Mouse (Mus musculus) urinary bladder, postnatal 4 days (tissue): ENCODE results near the gene Inpp5e.
"Not testable (repeated sequence)": the region's sequence is repeated elsewhere in the genome, so short reads cannot be mapped to it uniquely, and the experiment has no call there.

Source experiments
- DNase-seq, 2 experiments: peaks; one replicate each; pipeline ENCODE4 v3.0.0; 2021 to 2022; ENCODE audit warnings: low spot score in 2 of 2

The Inpp5e gene

DNA sequence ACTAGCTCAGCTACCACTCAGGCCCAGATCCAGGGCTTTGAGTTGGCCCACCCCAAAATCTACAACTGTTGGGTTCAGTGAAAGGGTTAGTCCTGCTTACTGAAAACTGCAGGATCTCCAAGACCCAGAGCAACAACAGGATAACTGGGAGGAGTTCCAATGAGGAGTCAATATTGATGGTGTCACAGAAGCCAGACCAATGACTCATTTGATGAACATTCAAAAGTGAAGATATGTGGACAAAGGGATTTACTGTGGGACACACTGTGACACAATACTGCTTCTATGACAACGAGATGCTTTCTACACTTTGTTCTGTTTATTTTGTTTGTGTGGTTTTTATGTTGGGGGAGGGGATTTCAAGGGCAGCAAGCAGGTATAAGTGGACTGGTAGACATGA lies 9.1 kb upstream of the Inpp5e start:
- no peak for DNase-seq

DNA sequence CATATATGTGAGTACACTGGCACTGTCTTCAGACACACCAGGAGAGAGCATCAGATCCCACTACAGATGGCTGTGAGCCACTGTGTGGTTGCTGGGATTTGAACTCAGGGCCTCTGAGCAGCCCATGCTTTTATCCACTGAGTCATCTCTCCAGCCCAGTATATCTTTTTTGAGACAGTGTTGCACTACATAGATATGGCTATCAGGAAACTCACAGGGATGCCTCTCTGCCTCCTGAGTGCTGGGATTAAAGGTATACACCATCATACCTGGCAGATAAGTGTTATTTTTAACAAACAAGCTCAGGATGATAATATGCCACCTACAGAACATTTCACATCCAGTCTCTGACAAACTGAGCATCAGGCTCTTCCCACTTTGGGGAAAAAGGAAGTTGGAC lies 8.1 kb upstream of the Inpp5e start:
- no peak for DNase-seq

DNA sequence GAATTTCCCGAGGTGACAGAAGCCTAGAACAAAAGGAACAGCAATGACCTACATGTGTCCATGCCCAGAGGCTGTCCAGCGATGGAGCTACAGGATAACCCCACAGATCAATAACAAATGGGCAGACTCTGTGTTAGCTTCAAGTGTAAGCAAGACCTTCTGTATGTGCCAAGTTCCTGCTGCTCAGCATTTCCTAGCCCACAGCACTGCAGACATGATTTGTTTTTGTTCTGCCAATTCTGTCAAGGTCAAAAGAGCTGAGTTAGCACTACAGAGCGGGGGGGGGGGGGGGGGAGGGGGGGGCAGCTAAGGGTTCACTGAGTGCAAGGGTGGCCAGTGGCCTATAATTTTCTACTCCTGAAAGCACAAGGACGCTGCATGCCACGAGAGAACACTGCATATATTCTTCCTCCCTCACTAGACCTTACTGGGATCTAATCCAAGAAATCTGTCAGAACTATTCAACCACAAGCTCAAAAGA lies 2.0 kb upstream of the Inpp5e start:
- no peak for DNase-seq

DNA sequence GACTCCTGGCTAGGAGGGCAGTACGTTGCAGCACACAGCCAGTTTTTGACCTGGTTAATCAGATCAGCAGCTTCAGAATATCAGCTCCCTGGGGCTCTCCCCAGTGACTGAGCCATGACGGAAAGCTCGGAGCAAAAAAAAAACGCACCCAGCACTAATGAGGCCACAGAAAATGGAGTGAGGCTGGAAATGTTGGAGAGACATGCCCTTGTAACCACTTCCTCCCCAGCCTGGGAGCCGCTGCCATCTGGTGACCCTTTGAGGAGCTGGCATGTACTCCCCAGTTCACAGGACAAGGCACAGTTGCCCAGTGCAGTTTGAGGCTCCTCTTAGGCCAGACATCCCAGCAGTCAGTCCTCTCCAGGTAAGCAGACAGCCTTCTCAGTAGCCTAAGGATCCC lies 1.1 kb upstream of the Inpp5e start:
- DNase-seq, result no peak

DNA sequence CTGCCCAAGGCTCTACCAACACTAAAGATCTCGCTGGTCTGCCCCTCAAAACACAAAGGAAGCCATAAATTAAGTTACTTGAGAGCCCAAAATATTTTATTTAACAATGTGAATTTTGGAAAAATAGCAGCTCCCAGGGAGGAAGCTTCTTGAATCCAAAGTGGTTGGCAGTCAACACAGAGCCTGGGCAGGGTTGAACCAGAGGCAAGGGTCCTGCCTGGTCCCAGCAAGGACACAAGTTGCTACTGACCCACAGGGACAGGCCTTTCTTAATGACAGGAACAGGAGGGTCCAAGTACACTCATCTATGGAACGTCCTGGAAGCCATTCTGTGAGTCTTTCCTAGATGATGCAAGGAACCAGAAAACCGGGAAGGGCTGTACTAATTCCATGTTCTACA lies 359 bp upstream of the Inpp5e start:
- no peak for DNase-seq

DNA sequence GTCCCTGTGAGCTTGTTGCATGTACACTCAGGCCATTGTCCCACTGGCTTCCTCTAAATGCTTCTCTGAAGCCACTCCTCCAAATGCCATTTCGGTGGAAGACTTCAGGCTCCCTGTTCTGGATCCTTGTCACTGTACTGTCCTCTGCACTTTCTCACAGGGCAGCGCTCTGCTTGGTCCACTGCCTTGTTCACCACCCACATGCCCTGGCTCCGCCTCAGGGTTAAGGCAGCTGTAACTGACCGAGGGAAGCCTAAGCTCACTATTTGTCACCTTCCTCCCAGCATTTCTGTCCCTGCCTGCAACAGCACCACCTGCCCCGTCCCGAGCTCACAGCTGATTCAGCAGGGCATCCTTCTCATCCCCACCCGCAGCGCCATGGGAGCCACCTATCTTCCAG lies 5.7 kb downstream of the Inpp5e start:
- no peak for DNase-seq

DNA sequence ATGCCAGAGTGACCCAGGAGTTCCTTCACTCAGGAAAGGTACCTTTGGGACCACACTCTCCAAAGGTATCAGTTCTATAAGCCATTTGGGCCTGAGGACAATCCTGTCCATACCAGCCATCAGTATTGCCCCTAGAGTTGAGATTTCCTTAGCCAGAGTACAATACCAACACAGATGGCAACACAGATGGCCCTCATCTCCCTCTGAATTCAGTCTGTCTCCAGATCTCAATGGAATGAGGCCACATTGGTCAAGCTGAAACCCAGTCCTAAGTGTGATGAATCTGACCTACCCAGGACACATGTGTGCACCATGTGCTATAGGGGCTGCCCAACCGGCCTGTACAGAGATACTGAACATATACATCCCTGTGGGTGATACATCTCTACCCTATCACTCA lies 6.7 kb downstream of the Inpp5e start:
- DNase-seq, result no peak

DNA sequence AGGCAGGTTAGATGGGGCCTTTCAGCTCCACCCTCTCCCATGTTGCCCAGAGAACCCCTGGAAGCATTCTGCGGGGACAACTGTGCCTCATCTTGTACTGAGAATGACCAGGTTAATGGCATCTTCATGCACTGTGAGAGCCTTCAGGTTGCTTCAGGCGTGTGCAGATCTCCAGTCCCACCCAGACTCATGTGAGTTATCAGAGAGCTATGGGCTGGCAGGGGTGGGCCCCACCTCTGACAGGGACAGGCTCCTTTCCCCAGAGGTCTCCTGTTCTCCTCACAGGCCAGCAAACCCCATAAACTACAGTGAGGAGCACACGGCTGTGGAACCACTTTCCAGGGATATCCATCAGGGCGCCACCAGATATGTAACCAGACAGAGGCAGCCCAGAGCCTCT lies 8.0 kb downstream of the Inpp5e start:
- DNase-seq, result no peak

DNA sequence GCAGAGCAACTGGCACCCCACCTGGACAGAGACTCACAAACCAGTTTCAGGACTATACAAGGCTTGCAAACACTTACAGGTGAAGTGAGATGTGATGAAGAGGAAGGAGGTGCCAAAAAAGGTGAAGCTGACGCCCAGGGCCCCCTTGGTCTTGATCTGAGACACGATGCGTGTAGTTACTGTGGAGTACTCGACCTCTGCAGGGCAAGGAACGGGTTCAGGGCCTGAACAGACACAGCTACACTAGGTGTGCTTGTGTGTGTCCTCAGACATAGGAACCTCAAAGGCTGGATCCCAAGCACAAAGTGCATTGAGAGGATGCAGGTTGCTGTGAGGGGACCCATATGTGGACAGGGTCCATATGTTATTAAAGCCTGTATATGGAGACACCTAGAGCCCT lies 8.7 kb downstream of the Inpp5e start:
- no peak for DNase-seq

DNA sequence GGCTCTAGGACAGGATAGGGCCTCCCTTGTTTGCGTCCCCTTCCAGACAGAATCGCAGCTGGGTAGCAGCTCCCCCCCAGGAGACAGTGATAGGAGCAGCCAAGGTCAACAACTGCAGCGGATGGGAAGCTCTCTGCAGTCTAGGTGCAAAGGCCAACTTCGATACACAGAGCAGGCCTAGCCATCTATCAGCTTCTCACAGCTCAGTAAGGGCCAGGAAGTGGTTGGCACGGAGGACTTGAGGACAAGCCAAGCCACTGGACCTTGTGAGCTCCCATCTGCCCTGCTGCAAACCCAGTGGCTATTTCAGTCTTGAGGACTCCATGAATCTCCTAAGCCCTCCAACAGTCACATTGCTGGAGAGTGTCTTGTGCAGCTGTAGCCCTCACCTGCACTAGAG lies 9.4 kb downstream of the Inpp5e start:
- no peak for DNase-seq

DNA sequence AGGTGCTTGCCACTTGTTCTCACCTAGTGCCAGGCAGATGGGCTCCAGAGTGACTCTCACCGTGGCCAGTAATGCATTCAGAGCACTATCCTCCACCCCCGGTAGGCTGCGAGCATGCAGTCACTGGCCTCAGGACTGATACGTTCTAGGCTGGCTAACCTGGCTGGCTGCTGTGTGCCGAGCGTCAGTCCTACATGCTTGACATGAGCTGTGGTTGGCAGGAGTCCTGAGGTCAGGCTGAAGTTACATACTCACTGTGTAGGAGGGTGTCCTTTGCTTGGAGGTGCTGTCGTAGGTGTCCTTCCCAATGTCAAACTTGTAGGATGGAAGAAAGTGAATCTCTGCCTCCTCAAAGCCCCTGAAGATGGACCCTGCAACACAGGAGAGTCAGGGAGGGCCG lies 10.0 kb downstream of the Inpp5e start:
- DNase-seq, result no peak

DNA sequence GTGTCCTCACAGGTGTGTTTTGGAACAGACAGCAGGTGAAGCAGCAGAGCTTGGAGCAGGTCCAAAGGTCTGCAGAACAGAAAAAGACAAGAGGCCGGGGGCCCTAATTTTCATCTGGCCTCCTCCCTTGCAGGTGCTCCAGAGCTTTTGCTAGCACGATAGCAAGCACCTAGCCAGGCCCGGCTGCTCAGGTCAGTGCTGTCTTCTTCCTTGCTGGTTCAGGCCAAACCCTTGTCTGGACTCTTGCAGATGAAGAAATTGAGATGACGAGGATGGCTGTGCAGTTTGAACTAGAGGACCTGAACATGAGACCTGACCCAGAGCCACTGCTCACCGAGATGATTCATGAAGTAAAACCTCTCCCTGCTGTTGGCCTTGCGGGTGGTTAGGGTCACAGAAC lies 17.4 kb downstream of the Inpp5e start:
- DNase-seq, result no peak

DNA sequence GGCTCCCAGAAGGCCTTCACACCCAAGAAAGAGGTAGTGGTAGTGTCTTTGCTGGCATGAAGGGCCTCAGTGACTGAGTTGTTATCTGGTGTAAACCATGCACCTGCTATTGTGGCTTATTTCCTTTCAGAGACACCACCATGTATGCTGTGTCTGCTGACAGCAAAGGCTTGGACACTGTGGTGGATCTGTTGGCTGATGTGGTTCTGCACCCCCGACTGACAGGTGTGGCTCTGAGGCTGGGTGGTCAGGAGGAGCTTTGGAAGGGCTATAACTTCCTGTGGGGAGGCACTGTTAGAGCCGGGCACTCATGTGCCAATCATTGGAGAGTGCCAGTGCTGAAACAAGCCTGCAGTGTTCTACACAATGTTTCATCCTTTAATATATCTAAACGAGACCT lies 18.0 kb downstream of the Inpp5e start:
- no peak for DNase-seq

DNA sequence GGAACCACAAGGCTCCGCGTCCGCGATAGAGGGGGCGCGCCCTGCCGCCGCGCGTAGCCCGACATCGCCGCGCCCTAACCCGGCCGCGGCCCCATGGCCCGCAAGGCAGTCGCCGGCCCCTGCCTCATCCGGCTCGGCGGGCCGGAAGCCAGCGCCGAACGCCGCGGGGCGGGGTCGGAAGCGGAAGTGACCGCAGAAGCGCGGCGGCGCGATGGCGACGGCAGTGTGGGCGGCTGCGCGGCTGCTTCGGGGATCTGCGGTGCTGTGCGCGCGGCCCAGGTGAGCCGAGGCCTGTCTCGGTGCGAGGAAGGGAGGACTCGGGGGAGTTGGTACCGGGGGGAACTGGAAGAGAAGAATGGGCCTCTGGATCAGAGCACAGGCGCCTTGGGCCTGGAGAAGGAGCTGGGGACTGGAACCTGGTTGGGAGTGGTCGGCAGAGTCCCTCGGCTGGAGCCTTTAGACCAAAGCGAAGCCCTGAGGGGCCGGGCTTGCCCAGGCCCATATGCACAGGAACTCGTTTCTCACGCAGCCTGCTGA lies 19.8 kb downstream of the Inpp5e start, which contains the start of the genes Entr1 and Pmpca:
Gene Entr1, minus strand, starts transcription at position 163 of the 537 bp plus-strand sequence.
Gene Pmpca, plus strand, starts transcription at position 186 of the 537 bp plus-strand sequence.
- peak; percentile 79 to 85 for DNase-seq

DNA sequence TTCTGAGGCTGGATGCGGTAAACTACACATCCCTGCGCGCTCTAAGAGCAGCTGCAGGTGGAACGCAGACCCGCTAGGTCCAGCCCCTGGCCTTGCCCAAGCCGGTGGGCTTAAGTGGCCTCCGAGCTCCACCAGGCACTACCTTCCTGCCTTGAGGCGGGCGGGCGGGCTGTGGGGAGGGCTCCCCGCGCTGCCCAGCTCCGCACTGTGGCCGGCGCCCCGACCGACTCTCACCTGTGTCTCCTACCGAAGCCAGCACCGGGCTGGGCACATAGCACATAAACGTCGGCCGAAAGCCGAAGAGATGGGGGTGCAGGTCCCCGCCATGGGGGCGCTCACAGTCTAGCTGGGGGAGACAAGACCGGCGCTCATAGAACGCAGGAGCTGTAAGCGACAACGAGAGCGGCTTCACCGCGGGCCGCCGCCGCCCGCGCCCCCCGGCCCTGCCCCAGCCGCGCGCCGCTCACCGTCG lies 20.3 kb downstream of the Inpp5e start:
- no peak for DNase-seq

DNA sequence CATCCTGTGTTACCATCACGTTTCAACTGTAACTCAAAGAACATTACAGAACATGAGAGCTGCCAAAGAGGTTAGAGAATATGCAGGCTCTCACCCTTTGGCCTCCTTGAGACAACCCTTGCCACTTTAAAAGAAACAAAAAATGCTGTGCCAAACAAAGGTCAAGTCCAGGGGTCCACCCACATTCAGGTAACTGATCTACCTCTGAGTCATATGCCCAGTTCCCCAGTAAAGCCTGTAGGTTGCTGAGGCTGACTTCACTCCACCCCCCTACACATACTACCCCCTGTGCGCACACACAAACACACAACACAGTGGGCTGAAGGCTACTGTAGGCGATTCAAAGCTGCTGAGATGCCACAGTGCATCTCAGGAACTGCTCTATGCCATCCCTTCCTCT lies 21.3 kb downstream of the Inpp5e start:
- DNase-seq, result no peak

DNA sequence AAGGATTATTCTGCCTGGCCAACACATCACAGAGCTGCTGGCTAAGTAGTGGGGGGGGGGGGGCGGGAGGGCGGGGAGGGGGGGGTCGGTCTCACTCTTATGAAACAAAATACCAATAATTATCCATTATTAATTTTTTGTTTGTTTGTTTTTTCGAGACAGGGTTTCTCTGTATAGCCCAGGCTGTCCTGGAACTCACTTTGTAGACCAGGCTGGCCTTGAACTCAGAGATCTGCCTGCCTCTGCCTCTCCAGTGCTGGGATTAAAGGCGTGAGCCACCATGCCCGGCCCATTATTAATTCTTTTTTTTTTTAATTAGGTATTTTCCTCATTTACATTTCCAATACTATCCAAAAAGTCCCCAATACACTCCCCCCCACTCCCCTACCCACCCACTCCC lies 28.1 kb downstream of the Inpp5e start:
- DNase-seq, result not testable (repeated sequence)

DNA sequence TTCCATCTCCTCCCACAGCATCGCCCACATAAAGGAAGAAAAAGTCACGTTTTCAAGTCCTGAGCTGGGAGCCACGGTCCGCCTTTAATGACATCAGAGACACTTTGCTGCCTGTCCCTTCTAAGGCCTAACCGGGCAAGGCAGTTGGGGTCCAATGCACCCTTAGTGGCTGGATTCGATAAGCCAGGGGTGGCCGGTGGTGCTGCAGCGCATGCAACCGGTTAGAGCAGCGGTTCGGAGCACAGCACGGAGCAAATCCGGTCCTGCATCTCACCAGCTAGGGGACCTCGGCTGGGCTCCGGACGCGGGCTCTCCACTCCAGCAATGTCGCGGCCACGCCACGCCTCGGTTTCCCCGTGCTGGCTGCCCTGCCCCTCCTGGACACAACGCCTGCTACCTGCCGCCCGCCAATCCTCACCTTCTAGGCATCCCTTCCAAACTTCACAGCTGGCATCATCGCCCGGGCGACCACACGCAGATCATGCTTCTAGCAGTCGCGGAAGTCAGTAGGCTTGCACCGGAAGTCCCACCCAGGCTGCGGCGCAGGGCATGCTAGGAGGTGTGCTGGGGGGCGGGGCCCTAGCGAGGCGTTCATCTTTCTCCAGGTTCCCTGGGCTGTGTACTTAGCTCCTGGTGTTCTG lies 28.8 kb downstream of the Inpp5e start, which contains the start of gene Snapc4:
Gene Snapc4, minus strand, starts transcription at position 523 of the 641 bp plus-strand sequence.
- DNase-seq, result peak; percentile 77 to 82

DNA sequence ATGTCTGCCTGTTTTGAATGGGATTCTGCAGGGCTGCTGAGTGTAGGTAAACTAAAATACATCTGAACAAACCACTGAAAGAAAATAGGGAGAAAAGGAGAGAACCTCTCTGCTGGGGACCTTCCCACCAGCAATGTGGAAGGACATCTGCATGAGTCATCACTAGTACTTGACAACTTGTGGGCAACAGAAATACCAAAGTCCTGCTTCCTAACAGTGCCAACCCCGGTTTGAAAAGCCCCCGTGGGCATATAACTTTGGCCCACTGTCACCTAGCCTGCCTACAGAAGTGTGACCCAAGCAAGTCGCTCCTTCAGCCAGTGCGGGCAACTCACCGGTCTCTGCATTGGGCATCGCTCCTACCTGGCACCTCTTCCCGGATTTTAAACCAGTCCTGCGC lies 36.6 kb downstream of the Inpp5e start:
- DNase-seq, result peak in 1 of 2 experiments; percentile 51

DNA sequence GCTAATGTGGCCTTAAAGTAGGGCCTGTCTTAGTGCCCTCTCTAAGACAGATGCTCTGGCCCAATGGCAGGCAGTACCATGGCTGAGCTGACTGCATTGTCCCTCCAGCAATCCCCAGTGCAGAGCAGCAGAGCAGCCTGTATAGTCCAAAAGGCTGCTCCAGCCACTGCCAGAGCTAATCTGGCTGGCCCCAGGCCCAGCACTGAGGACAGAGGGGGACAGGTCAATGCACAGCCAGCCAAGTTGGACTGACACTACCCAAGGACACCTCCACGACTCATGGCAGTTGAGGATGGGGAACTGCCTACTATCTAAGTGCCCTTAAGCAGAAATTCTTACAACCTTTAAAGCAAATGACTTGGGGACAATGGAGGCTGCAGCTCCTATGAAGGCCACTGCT lies 40.4 kb downstream of the Inpp5e start:
- no peak for DNase-seq

DNA sequence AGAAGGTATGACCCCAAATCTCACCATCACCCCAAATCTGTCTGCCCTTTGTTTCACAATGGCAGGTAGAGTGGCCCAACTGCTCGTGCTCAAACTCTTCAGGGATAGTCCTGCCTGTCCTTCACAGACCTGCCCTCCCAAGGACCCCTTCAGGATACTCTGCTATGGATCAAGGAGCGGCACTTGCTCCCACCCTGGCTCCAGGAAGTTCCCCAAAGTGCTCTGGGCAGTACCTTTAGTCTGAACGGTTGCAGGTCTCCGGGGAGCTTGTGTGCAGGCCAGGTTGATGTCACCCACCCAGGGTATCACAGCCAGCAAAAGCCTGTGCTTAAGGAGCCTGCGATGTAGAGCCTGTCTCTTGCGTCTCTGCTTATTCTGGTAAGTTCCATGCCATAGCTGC lies 41.1 kb downstream of the Inpp5e start:
- DNase-seq, result no peak

DNA sequence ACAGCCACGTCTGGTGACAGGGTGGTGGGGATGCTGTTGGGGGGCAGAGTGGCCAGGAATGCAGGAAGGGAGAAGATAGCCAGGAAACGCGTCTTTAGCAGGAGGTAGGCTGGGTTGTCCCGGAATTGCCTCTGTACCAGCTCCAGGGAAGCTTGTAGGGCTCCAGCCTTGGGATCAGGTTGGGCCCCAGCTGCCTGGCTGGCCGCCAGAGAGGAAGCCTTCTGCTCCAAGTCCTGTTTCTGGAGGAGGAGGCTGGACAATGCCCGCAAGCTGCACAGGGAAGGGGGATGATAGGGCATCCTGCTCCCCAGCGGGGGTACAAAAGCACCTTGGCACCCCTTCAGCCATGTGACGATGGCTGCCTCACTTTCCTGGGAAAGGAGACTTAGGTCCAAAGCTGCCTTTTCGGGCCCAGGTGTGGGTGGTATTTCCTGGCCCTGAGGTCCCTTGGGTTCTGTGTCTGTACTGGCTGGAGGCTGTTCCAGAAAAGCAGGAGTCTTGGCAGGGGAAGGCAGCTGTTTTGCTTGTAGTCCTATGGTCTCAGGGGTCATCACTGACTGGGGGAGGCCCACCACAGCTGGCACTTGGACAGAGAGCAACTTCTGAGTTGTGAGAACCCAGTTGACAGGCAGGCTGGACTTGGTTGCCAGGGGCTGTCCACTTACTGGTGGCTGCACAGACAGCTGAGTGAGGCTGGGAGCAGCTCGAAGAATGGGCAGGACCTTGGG lies 44.1 kb downstream of the Inpp5e start:
- peak; percentile 64 to 71 for DNase-seq

DNA sequence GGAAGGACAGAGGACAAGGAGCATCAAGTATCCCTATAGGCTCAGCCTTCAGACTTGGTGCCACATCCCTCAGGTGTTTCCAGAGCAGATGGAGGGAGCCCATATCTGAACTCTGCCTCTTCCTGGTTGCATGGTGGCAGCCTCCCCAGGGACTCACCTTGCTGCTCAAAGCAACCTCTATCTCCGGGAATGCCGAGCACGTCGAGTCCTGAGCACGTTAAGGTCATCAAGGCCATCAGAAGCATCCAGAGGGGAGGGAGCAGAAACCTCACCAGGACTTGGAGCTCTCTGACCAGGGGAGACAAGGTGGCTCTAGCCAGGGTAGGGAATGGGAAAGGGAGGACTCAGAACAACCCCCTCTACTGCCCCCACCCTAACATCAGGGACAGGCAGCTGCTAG lies 45.5 kb downstream of the Inpp5e start:
- DNase-seq, result no peak
